Mouse (Mus musculus): ENCODE measurements at regions not wholly inside any gene's neighbourhood (a gene's known extent, or its start where the extent isn't known, plus 50 kb on each side); places are given as distances from the start of the nearest gene placed in this dataset.

GRCm38 (mm10) chr11:40362530-40363185, 332.3 kb downstream of the Mat2b start:
- DNase-seq (ENCODE audit: low spot score in 2 of 2) = no peak
